Mouse (Mus musculus) bone marrow, adult 2 months (tissue): ENCODE measurements around the gene Tbx19.

Experiments used
- CTCF ChIP-seq: fragments of 200-500 bp; IDR thresholded peaks from 2 replicates; pipeline ENCODE4 v1.5.1; 2011; ENCODE audit warnings: low read length, control low read depth; ENCODE audit not compliant: control insufficient read depth, insufficient read depth
- POLR2A ChIP-seq: fragments of 200-500 bp; IDR thresholded peaks from 2 replicates; pipeline ENCODE4 v1.6.1; 2011; ENCODE audit warnings: low read depth, mild to moderate bottlenecking, control low read depth, low read length, borderline replicate concordance; ENCODE audit not compliant: control insufficient read depth

DNA sequence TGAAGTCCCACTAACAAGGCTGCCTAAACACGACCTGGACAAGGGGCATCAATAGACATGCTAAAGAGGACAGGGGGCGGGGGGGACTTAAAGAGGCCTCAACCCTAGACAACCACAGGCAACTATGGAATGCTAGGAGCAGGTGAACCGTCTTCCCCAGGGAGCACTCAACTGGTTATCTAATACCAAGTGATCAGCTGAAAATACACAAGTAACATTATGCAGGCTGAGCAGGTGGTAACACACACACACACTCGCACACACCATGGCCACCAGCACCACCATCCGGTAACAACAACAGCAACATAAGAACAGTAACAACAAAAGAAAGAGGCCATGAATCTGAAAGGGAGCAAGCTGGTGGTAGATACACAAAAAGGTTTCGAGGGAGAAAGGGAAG is 29.5 kb upstream of the Tbx19 start:
- TF ChIP-seq POLR2A (no peak), CTCF (no peak)
